Mouse (Mus musculus) testis, adult 2 months (tissue): ENCODE results near the gene Rpl32. TPM values are rescaled to one million over a fixed set of nuclear protein-coding genes. Genes with fewer than 3 reads are reported as not detected.

Source experiments
- H3K27ac ChIP-seq: fragments of 200-500 bp; 2 replicates; pipeline ENCODE4 v1.5.1; 2012; ENCODE audit warnings: low read depth, low read length; ENCODE audit not compliant: control insufficient read depth, insufficient read depth
- H3K27me3 ChIP-seq: fragments of 200-500 bp; 2 replicates; pipeline ENCODE4 v1.6.1; 2012; ENCODE audit warnings: mild to moderate bottlenecking, low read length, moderate library complexity; ENCODE audit not compliant: control insufficient read depth, insufficient read depth
- H3K36me3 ChIP-seq: fragments of 200-500 bp; 2 replicates; pipeline ENCODE4 v1.6.1; 2012; ENCODE audit warnings: mild to moderate bottlenecking, low read length; ENCODE audit not compliant: control insufficient read depth, insufficient read depth
- H3K4me1 ChIP-seq: fragments of 200-500 bp; 2 replicates; pipeline ENCODE4 v1.6.1; 2012; ENCODE audit warnings: low read length; ENCODE audit not compliant: control insufficient read depth, insufficient read depth
- H3K4me3 ChIP-seq: fragments of 200-500 bp; 2 replicates; pipeline ENCODE4 v1.5.1; 2012; ENCODE audit warnings: low read depth, mild to moderate bottlenecking, low read length, moderate library complexity, mixed read lengths; ENCODE audit not compliant: control insufficient read depth
- CTCF ChIP-seq: fragments of 200-500 bp; IDR thresholded peaks from 2 replicates; pipeline ENCODE4 v1.5.1; 2012; ENCODE audit warnings: low read depth, mild to moderate bottlenecking, inconsistent platforms, low read length, moderate library complexity; ENCODE audit not compliant: control insufficient read depth, insufficient read depth, insufficient replicate concordance
- POLR2A ChIP-seq: fragments of 200-500 bp; IDR thresholded peaks from 2 replicates; pipeline ENCODE4 v1.6.1; 2012; ENCODE audit warnings: low read depth, mild to moderate bottlenecking, inconsistent platforms, low read length, moderate library complexity; ENCODE audit not compliant: control insufficient read depth
- polyA plus RNA-seq: library from polyadenylated mRNA; depleted of rRNA; stranded (reverse); fragments of >200 nt; gene quantifications from 2 replicates; pipeline ENCODE4 v1.2.3, GENCODE M21; 2012

The Rpl32 gene
- polyA plus RNA-seq, 1 experiment: 654 TPM

DNA sequence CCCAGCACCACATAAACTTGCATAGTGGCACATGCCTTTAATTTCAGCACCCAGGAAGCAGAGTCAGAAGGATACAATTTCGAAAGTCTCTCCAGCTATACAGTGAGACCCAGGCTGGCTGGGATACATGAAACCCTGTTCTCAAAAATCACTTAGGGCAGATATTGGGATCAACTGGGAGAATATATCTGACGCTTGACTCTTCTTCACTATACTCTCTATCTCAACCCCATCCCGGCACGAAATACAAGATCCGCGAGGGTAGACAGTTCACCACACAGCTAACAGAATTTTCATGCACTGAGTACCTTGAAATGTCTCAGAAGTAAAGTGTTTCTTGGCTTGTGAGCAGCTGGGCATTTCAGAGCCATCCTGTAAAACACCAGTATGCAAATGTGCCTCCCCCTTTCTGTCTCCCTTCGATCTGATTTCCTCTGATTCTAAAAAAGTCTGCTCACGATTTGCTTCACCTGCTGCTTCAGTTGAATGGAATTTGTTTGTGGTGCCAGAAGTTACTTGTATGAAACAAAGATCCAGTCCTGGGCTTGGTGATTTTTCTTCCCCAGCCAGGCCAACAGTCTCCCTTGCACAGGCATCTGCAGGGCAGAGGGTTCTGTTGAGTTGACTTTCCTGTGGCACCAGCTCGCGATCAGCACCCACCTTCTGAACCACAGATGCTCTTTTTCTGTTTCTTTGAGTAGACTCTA lies 40.2 kb upstream of the Rpl32 start:
- H3K27me3 ChIP-seq: no peaks in the 10 kb centered on the region

DNA sequence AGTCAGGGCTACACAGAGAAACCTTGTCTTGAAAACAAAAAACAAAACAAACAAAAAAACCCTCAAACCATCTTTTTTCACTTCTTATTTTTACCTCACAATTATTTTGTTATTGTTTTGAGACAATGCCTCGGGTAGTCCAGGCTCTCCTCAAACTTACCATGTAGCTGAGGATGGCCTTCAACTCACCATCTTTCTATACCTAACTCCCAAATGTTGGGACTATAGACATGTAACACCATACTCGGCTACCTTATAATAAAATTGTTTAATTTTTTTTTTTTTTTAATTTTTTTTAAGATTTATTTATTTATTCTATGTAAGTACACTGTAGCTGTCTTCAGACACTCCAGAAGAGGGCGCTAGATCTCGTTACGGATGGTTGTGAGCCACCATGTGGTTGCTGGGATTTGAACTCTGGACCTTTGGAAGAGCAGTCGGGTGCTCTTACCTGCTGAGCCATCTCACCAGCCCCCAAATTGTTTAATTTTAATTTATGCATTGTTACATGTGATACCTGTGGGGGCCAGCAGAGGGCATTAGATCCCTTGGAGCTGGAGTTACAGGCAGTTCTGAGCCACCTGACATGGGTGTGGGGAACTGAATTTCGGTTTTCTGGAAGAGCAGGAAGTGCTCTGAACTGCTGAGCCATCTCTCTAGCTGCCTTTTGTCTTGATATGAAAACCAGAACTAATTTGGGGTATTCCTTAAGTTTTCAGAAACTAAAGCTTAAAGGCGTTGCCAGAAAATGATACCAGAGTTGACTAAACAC lies 38.3 kb upstream of the Rpl32 start:
- H3K36me3 ChIP-seq: no peaks in the 10 kb centered on the region
- no peak overlapping the region for H3K27ac ChIP-seq
- no peaks in the 10 kb centered on the region for H3K4me1 ChIP-seq
- no peaks in the 10 kb centered on the region for H3K27me3 ChIP-seq
- no peak overlapping the region for H3K4me3 ChIP-seq
- TF ChIP-seq POLR2A (no peak), CTCF (peak; percentile 34; the same call in 1 of the 2 replicates)

More for the DNA sequence above, 40.2 kb upstream of the Rpl32 start:
- Histone ChIP-seq H3K4me3 (no peak overlapping the region), H3K27ac (no peak overlapping the region), H3K36me3 (no peaks in the 10 kb centered on the region), H3K4me1 (no peaks in the 10 kb centered on the region)
- TF ChIP-seq CTCF: no peak
- TF ChIP-seq POLR2A: no peak

DNA sequence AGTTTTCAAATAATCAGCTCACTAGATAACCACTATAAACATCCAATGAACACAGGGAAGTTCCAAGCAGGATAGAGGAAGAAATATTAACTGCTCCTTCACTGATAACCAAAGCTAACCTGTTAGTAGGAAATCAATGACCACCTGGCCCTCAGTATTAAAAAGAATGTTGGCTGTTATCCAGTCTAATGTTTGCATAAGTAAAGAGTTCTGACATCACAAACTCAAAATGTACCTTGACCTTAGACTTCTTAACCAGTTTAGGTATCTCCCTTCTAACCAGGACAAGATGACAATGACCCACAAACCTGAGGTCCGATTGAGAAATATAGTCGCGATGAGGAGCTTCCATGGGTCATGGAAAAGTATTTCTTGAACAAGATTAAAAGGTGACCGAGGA lies 36.5 kb upstream of the Rpl32 start:
- no peaks in the 10 kb centered on the region for H3K36me3 ChIP-seq
- no peaks in the 10 kb centered on the region for H3K4me1 ChIP-seq
- H3K4me3 ChIP-seq: no peak overlapping the region
- no peak overlapping the region for H3K27ac ChIP-seq
- TF ChIP-seq POLR2A: no peak
- TF ChIP-seq CTCF: no peak
- no peaks in the 10 kb centered on the region for H3K27me3 ChIP-seq

DNA sequence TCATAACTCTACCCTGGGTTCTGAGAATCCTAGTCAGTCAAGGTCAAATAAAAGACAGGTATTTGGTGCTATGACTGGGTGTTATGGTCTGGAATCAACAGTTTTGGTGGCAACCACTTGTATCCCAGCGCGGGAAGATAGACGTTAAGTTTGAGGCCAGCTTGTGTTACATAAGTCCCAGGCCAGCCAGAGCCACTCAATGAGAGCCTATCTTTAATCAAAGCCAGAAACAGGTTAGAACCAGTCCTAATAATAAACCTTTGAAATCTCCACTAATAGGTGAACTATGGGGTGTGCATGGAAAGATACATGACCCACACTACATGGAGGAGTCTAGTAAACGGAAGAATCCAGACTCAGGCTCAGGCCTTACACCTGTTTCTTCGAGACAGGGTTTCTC lies 30.2 kb upstream of the Rpl32 start:
- no peak overlapping the region for H3K27ac ChIP-seq
- peak overlapping the region; percentile 89 for H3K4me3 ChIP-seq
- H3K4me1 ChIP-seq: peaks cover 8% of the 10 kb centered on the region
- H3K27me3 ChIP-seq: no peaks in the 10 kb centered on the region
- H3K36me3 ChIP-seq: no peaks in the 10 kb centered on the region
- TF ChIP-seq CTCF: no peak
- TF ChIP-seq POLR2A: no peak

DNA sequence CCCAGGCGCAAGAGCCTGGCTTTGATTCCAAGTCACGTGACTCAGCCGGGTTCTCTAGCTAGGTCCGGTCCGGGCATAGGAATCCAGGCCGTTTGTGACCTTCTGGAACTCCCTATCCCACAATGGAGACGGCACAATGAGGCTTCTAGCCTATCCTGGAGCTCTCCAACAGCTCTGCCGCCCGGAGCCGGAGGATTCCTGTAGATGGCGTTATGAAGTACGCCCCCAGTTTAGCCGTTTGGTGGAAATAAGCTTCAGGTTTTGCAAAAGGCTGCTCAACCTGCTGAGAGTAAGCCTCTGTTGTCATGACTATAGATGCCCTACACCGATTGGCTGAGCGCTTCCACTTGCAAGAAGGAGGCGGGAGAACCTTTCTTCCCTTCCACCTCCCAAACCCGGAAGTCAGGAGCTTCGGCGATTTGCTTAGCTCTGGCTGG lies 29.6 kb upstream of the Rpl32 start, which contains the start of gene Efcab12:
TSS of gene Efcab12 (minus strand) at position 252 of the 437 bp plus-strand sequence.
- no peak for TF ChIP-seq CTCF
- peak; percentile 54; the same call in 1 of the 2 replicates for TF ChIP-seq POLR2A
- peak within 1 kb of the TSS; percentile 85 for H3K27ac ChIP-seq

DNA sequence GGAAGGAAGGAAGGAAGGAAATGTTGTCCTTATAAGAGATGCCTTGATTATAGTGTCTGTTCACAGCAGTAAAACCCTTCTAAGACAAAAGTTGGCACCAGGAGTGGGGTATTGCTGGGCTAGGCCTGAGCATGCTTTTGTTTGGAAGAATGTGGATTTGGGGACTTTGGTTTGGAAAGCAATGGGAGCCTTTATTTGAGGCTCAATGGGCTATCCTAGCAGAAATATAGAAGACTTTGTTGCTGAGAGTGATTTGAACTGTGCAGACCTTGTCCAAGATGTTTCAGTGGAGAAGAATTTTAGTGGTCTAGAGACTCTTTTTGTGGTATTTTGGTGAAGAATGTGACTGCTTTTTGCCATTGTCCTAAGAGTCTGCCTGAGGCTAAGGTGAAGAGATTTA lies 25.3 kb upstream of the Rpl32 start:
- Histone ChIP-seq H3K4me1 (peaks cover 8% of the 10 kb centered on the region), H3K4me3 (no peak overlapping the region), H3K27me3 (no peaks in the 10 kb centered on the region), H3K36me3 (no peaks in the 10 kb centered on the region), H3K27ac (no peak overlapping the region)
- TF ChIP-seq CTCF (no peak), POLR2A (no peak)

More for the DNA sequence above, 29.6 kb upstream of the Rpl32 start, which contains the start of gene Efcab12:
- Histone ChIP-seq H3K27me3 (no peaks in the 10 kb centered on the region), H3K36me3 (no peaks in the 10 kb centered on the region), H3K4me1 (peaks cover 8% of the 10 kb centered on the region), H3K4me3 (peak within 1 kb of the TSS; percentile 89)

DNA sequence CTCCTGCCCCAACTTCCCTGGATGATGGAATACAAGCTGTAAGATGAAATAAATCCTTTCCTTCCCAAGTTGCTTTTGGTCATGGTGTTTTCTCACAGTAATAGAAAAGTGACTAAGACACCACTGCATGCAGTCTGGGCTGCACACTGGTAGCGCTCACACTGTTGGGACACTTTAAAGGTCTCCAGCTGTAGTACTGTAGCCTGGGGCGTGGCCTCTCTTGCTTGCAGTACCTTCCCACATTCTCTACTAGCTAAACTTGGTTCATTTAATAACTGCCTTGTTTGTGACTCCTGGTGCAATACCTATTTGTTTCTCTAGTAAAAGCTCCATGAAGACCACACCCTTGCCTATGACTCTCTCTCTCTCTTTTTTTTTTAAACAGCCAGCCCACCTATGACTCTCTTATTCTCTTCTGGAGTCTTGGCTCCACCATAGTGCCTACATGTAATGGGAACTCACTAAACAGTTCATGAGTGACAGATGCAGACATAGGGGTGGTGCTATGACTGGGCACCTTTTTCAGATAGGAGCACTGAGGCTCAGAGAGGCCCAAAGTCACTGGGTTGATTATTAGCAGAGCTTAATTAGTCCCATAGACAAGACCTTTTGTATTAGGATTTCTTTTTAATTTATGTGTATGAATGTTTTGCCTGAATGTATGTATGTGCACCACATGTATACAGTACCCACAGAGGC lies 23.8 kb upstream of the Rpl32 start:
- no peak overlapping the region for H3K27ac ChIP-seq
- TF ChIP-seq CTCF: no peak
- TF ChIP-seq POLR2A: no peak
- no peaks in the 10 kb centered on the region for H3K36me3 ChIP-seq
- no peaks in the 10 kb centered on the region for H3K4me1 ChIP-seq
- no peak overlapping the region for H3K4me3 ChIP-seq
- no peaks in the 10 kb centered on the region for H3K27me3 ChIP-seq
